Mouse (Mus musculus) stomach, postnatal 0 days (tissue): ENCODE data around the gene Rom1.

Experiments
- CTCF ChIP-seq: IDR thresholded peaks from 2 replicates; pipeline ENCODE4 v1.5.1; 2016; ENCODE audit warnings: antibody characterized with exemption, low read depth, mild to moderate bottlenecking, moderate library complexity
- EP300 ChIP-seq: optimal IDR thresholded peaks from 2 replicates; pipeline ENCODE3; 2016; ENCODE audit warnings: antibody characterized with exemption

DNA sequence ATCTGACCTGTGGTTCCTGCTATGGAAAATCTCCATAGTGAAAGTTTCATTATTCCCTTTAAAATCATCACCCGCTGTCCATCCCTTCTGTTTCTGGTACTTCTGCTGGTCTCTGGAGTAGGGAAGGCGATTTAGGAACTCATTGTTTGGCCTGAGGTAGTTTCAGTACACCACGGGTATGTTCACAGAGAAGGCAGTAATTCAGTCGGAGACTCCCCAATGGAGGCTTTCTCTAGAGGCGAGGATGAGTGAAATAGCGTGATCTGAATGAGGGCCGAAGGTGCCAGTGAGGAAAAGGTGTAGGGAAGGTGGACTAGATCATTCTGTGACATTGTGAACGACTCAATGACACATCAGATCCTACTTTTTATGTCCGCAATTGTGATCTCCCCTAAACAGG lies 25.0 kb upstream of the Rom1 start:
- no peak for TF ChIP-seq CTCF
- TF ChIP-seq EP300: no peak
